Mouse (Mus musculus) hindbrain, embryonic 11.5 days (tissue): ENCODE measurements at regions not wholly inside any gene's neighbourhood (a gene's known extent, or its start where the extent isn't known, plus 50 kb on each side); places are given as distances from the start of the nearest gene placed in this dataset.

Experiments used
- ATAC-seq: fragments of 200-750 bp; cut with Nextera tagmentation; 2 replicates; pipeline ENCODE4 v1.8.0; 2017; ENCODE audit warnings: mild to moderate bottlenecking, moderate TSS enrichment, moderate library complexity; ENCODE audit not compliant: low FRiP score
- DNase-seq: peaks from one replicate; pipeline ENCODE4 v3.0.0-alpha.2; 2015; ENCODE audit warnings: low spot score
- H3K27ac ChIP-seq: fragments of 300-500 bp; sonication (generic); 2 replicates; pipeline ENCODE4 v1.5.1; 2014; ENCODE audit warnings: mild to moderate bottlenecking, low read depth, low read length
- H3K27me3 ChIP-seq: fragments of 300-500 bp; sonication (generic); 2 replicates; pipeline ENCODE4 v1.6.1; 2014; ENCODE audit warnings: mild to moderate bottlenecking, low read length, moderate library complexity, mixed read lengths; ENCODE audit not compliant: control insufficient read depth, insufficient read depth
- H3K36me3 ChIP-seq: fragments of 300-500 bp; sonication (generic); 2 replicates; pipeline ENCODE4 v1.6.1; 2014; ENCODE audit warnings: mild to moderate bottlenecking, low read length, moderate library complexity, mixed read lengths; ENCODE audit not compliant: control insufficient read depth, insufficient read depth
- H3K4me1 ChIP-seq: fragments of 300-500 bp; sonication (generic); replicated peaks from 2 replicates; pipeline ENCODE4 v1.6.1; 2014; ENCODE audit warnings: low read length, mixed read lengths; ENCODE audit not compliant: control insufficient read depth, insufficient read depth
- H3K4me2 ChIP-seq: fragments of 300-500 bp; sonication (generic); replicated peaks from 2 replicates; pipeline ENCODE4 v1.6.1; 2014; ENCODE audit warnings: mild to moderate bottlenecking, low read depth, low read length
- H3K4me3 ChIP-seq: fragments of 300-500 bp; sonication (generic); 2 replicates; pipeline ENCODE4 v1.5.1; 2014; ENCODE audit warnings: low read depth, low read length
- H3K9ac ChIP-seq: fragments of 300-500 bp; sonication (generic); 2 replicates; pipeline ENCODE4 v1.6.1; 2014; ENCODE audit warnings: low read depth, low read length
- H3K9me3 ChIP-seq: fragments of 300-500 bp; sonication (generic); 2 replicates; pipeline ENCODE4 v1.6.1; 2016; ENCODE audit warnings: low read length; ENCODE audit not compliant: control insufficient read depth
- WGBS: fragments of 180-500 bp; shearing (Covaris S2); extraction: QIAGEN DNeasy Blood & Tissue Kit; methylation state at CpG from one replicate; pipeline ENCODE4 v1.1.7; 2014; 5-methylcytosine and 5-hydroxymethylcytosine counted together

DNA sequence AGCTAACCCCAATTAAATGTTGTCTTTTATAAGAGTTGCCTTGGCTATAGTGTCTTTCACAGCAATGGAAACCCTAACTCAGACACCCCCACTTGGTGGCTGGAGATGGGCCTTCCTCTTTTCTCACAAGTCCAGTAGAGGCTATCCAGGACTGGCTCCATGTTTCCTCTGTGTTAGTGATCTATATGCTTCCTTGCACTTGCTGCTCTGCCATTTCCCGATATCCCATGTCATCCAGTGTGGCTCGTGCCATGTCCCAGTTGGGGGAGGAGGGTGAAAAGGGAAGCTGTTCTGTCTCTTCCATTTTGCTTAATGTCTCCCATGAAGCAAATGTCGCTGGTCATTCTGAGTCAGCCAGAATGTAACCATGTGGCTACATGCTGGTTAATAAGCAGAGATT, 194.2 kb upstream of the Peli2 start:
- ATAC-seq, result no peak
- no peak for DNase-seq
- no peak overlapping the region for H3K9ac ChIP-seq
- no peaks in the 10 kb centered on the region for H3K4me1 ChIP-seq
- no peaks in the 10 kb centered on the region for H3K27me3 ChIP-seq
- H3K27ac ChIP-seq, result no peak overlapping the region
- WGBS, result 93% methylated on average over 3 of the region's 3 CpGs
- no peak overlapping the region for H3K4me2 ChIP-seq
- H3K36me3 ChIP-seq, result no peaks in the 10 kb centered on the region
- no peaks in the 10 kb centered on the region for H3K9me3 ChIP-seq
- H3K4me3 ChIP-seq, result no peak overlapping the region

DNA sequence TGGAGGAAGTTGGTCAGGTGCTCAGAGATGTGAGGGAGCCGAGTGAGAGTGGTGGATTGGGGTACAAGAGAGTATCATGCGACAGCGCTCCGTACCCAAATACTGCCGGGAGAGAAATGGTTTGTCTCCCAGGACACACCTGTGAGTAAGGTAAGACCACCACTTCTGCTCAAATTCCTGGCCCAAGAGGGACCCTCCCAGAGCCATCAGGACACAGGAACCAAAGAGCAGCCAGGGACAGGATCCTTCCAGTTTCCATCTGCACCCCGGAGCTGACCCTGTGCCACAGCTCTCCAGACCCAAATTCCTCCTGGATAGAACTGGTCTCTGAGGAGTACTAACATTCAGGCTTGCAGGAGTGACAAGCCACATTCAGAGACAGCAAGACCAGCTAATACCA, 185.2 kb upstream of the Peli2 start:
- Histone ChIP-seq H3K4me3 (no peak overlapping the region), H3K27me3 (no peaks in the 10 kb centered on the region), H3K9ac (no peak overlapping the region), H3K27ac (no peak overlapping the region), H3K4me1 (no peaks in the 10 kb centered on the region), H3K9me3 (no peaks in the 10 kb centered on the region), H3K4me2 (no peak overlapping the region), H3K36me3 (no peaks in the 10 kb centered on the region)
- ATAC-seq, result no peak
- no peak for DNase-seq
- 97% methylated on average over 6 of the region's 6 CpGs for WGBS

- H3K4me3 ChIP-seq, result no peak overlapping the region
- no peaks in the 10 kb centered on the region for H3K27me3 ChIP-seq
- no peak for DNase-seq
- no peaks in the 10 kb centered on the region for H3K9me3 ChIP-seq
- H3K27ac ChIP-seq, result no peak overlapping the region
- no peak overlapping the region for H3K4me2 ChIP-seq
- no peak overlapping the region for H3K9ac ChIP-seq
- H3K36me3 ChIP-seq, result no peaks in the 10 kb centered on the region
- H3K4me1 ChIP-seq, result no peaks in the 10 kb centered on the region
- 86% methylated on average over 7 of the region's 7 CpGs for WGBS
- no peak for ATAC-seq
Observed at GRCm38 (mm10) chr14:47937081-47937651, 183.5 kb upstream of the Peli2 start.

DNA sequence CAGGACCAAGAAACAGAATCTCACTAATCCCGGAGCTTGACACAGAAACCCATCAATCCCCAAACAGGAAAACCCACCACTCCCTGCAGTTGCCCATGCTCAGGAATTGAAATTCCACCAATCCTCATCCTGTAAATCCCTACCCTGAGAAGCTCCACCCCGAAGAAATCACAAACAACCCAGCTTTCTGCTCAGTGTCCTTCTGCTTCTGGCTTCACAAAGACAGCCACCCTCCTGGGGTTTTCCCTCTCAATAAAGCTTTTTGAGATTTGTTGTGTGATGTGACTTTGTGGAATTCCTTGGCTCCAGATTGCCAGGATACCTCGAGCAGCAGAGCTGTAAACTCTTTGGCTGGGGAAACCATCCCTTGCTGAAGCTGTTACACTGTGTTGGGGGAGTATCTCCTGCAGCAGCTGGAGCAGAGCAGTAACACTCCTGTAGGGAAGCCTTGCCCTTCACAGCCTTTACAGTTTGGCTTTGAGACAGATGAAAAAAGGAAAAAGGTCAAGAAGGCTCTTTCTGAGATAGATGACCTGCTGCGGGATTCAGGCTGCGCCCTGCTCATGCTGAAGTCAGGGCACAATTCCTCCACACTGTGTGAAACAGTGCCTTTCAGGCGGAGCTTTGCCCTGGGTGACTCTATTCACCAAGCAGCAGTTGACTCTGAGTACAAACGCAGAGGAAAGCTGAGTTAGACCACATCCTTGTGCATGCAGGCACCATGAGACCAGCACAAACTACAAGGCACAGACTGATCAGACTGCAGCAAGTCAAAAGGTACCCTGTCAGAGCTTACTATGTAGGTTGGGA, 180.6 kb upstream of the Peli2 start:
- Histone ChIP-seq H3K27ac (no peak overlapping the region), H3K36me3 (no peaks in the 10 kb centered on the region), H3K9me3 (no peaks in the 10 kb centered on the region), H3K4me3 (no peak overlapping the region), H3K9ac (no peak overlapping the region), H3K4me1 (no peaks in the 10 kb centered on the region), H3K4me2 (no peak overlapping the region), H3K27me3 (no peaks in the 10 kb centered on the region)
- DNase-seq (no peak), ATAC-seq (no peak)
- 41% methylated on average over 7 of the region's 7 CpGs for WGBS

DNA sequence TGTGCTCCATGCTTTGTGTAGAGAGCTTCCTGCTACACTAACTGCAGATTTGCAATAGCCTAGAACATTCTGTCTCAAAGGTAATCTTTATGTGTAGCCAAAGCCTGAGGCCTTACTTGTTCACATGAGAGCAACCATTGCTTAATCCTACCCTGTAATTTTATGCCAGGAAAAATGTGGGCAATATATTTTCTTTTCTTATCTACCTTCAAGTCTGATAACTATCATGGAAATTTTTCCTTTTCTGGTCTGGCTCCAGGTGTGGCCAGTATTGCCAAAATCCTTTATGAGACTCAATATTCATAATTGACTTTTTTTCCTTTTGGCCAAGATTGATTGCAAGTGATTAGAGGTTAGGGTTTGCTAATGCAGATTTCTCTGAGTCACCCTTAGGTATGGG, 178.0 kb upstream of the Peli2 start:
- H3K4me2 ChIP-seq, result no peak overlapping the region
- no peak overlapping the region for H3K4me3 ChIP-seq
- no peaks in the 10 kb centered on the region for H3K36me3 ChIP-seq
- H3K27ac ChIP-seq, result no peak overlapping the region
- ATAC-seq (no peak), DNase-seq (no peak)
- H3K9me3 ChIP-seq, result no peaks in the 10 kb centered on the region
- no peaks in the 10 kb centered on the region for H3K4me1 ChIP-seq
- H3K27me3 ChIP-seq, result no peaks in the 10 kb centered on the region
- no peak overlapping the region for H3K9ac ChIP-seq

DNA sequence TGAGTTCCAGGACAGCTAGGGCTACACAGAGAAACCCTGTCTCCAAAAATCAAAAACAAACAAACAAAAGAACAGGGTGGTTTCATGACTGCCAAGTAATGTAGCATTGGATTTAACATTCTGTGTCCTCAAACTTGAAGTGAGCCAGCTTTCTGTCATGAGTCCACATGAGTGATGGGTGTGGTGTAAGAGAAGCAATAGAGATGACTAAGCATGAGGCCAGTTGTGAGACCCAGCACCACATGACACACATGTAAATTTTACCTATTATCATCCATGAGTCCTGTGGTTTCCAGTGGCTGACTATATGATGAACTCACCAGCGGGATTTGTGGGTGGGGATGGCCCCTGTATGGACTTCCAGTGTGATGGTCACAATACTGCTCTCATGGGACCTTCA, 176.0 kb upstream of the Peli2 start:
- H3K4me2 ChIP-seq, result no peak overlapping the region
- 100% methylated on average over 1 of the region's 1 CpGs for WGBS
- H3K27ac ChIP-seq, result no peak overlapping the region
- no peaks in the 10 kb centered on the region for H3K9me3 ChIP-seq
- no peak overlapping the region for H3K9ac ChIP-seq
- H3K4me3 ChIP-seq, result no peak overlapping the region
- no peaks in the 10 kb centered on the region for H3K36me3 ChIP-seq
- ATAC-seq, result no peak
- no peaks in the 10 kb centered on the region for H3K27me3 ChIP-seq
- no peak for DNase-seq
- no peaks in the 10 kb centered on the region for H3K4me1 ChIP-seq

- Histone ChIP-seq H3K27me3 (no peaks in the 10 kb centered on the region), H3K36me3 (no peaks in the 10 kb centered on the region), H3K4me2 (no peak overlapping the region), H3K9me3 (no peaks in the 10 kb centered on the region), H3K4me1 (no peaks in the 10 kb centered on the region), H3K4me3 (no peak overlapping the region), H3K27ac (no peak overlapping the region), H3K9ac (no peak overlapping the region)
- DNase-seq (no peak), ATAC-seq (no peak)
- WGBS, result 88% methylated on average over 5 of the region's 5 CpGs
Observed at GRCm38 (mm10) chr14:47951041-47951440, 169.6 kb upstream of the Peli2 start.

- H3K27me3 ChIP-seq, result no peaks in the 10 kb centered on the region
- no peak for DNase-seq
- no peaks in the 10 kb centered on the region for H3K9me3 ChIP-seq
- no peak for ATAC-seq
- H3K27ac ChIP-seq, result no peak overlapping the region
- no peak overlapping the region for H3K4me3 ChIP-seq
- H3K9ac ChIP-seq, result no peak overlapping the region
- no peaks in the 10 kb centered on the region for H3K36me3 ChIP-seq
- WGBS, result 92% methylated on average over 9 of the region's 9 CpGs
- H3K4me2 ChIP-seq, result no peak overlapping the region
- no peaks in the 10 kb centered on the region for H3K4me1 ChIP-seq
Observed at GRCm38 (mm10) chr14:47958171-47958570, 162.5 kb upstream of the Peli2 start.
